Mouse (Mus musculus) liver, embryonic 15.5 days (tissue): ENCODE measurements around the gene Dcun1d5. TPM values are rescaled to one million over a fixed set of nuclear protein-coding genes. Genes with fewer than 3 reads are reported as not detected.

Source experiments
- ATAC-seq: fragments of 200-750 bp; cut with Nextera tagmentation; 2 replicates; pipeline ENCODE4 v1.8.0; 2017; ENCODE audit warnings: moderate number of reproducible peaks, mild to moderate bottlenecking, moderate library complexity; ENCODE audit not compliant: insufficient read depth
- H3K27ac ChIP-seq: fragments of 300-500 bp; sonication (generic); replicated peaks from 2 replicates; pipeline ENCODE4 v1.5.1; 2015; ENCODE audit warnings: mild to moderate bottlenecking, inconsistent platforms
- H3K27me3 ChIP-seq: fragments of 300-500 bp; sonication (generic); 2 replicates; pipeline ENCODE4 v1.6.1; 2015; ENCODE audit warnings: mild to moderate bottlenecking, inconsistent platforms
- H3K36me3 ChIP-seq: fragments of 300-500 bp; sonication (generic); replicated peaks from 2 replicates; pipeline ENCODE4 v1.6.1; 2015; ENCODE audit warnings: moderate library complexity, mild to moderate bottlenecking, inconsistent platforms
- H3K4me1 ChIP-seq: fragments of 300-500 bp; sonication (generic); replicated peaks from 2 replicates; pipeline ENCODE4 v1.6.1; 2015; ENCODE audit warnings: inconsistent platforms
- H3K4me2 ChIP-seq: fragments of 300-500 bp; sonication (generic); 2 replicates; pipeline ENCODE4 v1.6.1; 2015; ENCODE audit warnings: moderate library complexity, mild to moderate bottlenecking, inconsistent platforms
- H3K4me3 ChIP-seq: fragments of 300-500 bp; sonication (generic); replicated peaks from 2 replicates; pipeline ENCODE4 v1.5.1; 2015; ENCODE audit warnings: mild to moderate bottlenecking, inconsistent platforms
- H3K9ac ChIP-seq: fragments of 300-500 bp; sonication (generic); 2 replicates; pipeline ENCODE4 v1.6.1; 2015; ENCODE audit warnings: moderate library complexity, mild to moderate bottlenecking, inconsistent platforms
- H3K9me3 ChIP-seq: fragments of 300-500 bp; sonication (generic); replicated peaks from 2 replicates; pipeline ENCODE4 v1.6.1; 2016; ENCODE audit warnings: inconsistent platforms
- WGBS: fragments of 180-500 bp; shearing (Covaris S2); methylation state at CpG from one replicate; pipeline ENCODE4 v1.1.7; 2015; ENCODE audit warnings: mixed read lengths; ENCODE audit not compliant: insufficient replicate concordance; 5-methylcytosine and 5-hydroxymethylcytosine counted together
- polyA plus RNA-seq: library from polyadenylated mRNA; unstranded; fragments of >200 nt; fragmentation: Nextera tagmentation; extraction: Ambion mirVana; gene quantifications from 2 replicates; pipeline ENCODE4 v1.2.1, GENCODE M21; 2015

The Dcun1d5 gene
- polyA plus RNA-seq, 1 experiment from 2014 or later: 52.4 TPM

- Histone ChIP-seq H3K27ac (no peak overlapping the region), H3K27me3 (no peaks in the 10 kb centered on the region), H3K4me1 (no peaks in the 10 kb centered on the region), H3K4me2 (no peak overlapping the region), H3K9ac (no peak overlapping the region), H3K4me3 (no peak overlapping the region), H3K36me3 (peaks cover 3% of the 10 kb centered on the region; the same call in 1 of the 2 replicates), H3K9me3 (no peaks in the 10 kb centered on the region)
- ATAC-seq: no peak
- 38% methylated on average over 2 of the region's 2 CpGs for WGBS
Measured at GRCm38 (mm10) chr9:7216240-7216639, 31.9 kb downstream of the Dcun1d5 start.

- Histone ChIP-seq H3K9ac (no peak overlapping the region), H3K9me3 (no peaks in the 10 kb centered on the region), H3K27me3 (no peaks in the 10 kb centered on the region), H3K4me1 (no peaks in the 10 kb centered on the region), H3K4me3 (no peak overlapping the region), H3K4me2 (no peak overlapping the region), H3K36me3 (no peaks in the 10 kb centered on the region), H3K27ac (no peak overlapping the region)
- WGBS: 76% methylated on average over 5 of the region's 5 CpGs
- ATAC-seq: no peak
Measured at GRCm38 (mm10) chr9:7221024-7221423, 36.7 kb downstream of the Dcun1d5 start.

- Histone ChIP-seq H3K9me3 (no peaks in the 10 kb centered on the region), H3K4me1 (no peaks in the 10 kb centered on the region), H3K27ac (no peak overlapping the region), H3K9ac (no peak overlapping the region), H3K36me3 (no peaks in the 10 kb centered on the region), H3K4me2 (no peak overlapping the region), H3K4me3 (no peak overlapping the region), H3K27me3 (no peaks in the 10 kb centered on the region)
- 57% methylated on average over 7 of the region's 7 CpGs for WGBS
- no peak for ATAC-seq
Measured at GRCm38 (mm10) chr9:7221460-7221859, 37.1 kb downstream of the Dcun1d5 start.

DNA sequence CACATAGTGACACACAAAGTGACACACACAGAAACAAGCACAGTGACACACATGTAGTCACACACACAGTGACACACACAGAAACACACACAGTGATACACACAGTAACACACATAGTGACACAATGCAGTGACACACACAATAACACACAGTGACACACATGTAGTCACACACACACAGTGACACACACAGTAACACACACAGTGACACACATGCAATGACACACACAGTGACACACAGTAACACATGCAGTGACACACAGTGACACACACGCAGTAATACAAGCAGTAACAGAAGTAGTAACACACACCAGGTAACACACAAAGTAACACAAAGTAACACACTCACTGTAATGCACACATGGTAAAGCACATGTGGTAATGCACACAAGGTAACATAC is 54.3 kb downstream of the Dcun1d5 start:
- no peaks in the 10 kb centered on the region for H3K36me3 ChIP-seq
- H3K4me1 ChIP-seq: no peaks in the 10 kb centered on the region
- no peak overlapping the region for H3K4me2 ChIP-seq
- H3K4me3 ChIP-seq: no peak overlapping the region
- no peaks in the 10 kb centered on the region for H3K27me3 ChIP-seq
- H3K27ac ChIP-seq: no peak overlapping the region
- whole genome bisulfite sequencing: 60% methylated on average over 1 of the region's 1 CpGs
- H3K9ac ChIP-seq: no peak overlapping the region
- no peaks in the 10 kb centered on the region for H3K9me3 ChIP-seq
- ATAC-seq: no peak

GRCm38 (mm10) chr9:7239967-7240366 is 55.6 kb downstream of the Dcun1d5 start:
- no peaks in the 10 kb centered on the region for H3K9me3 ChIP-seq
- WGBS: 65% methylated on average over 2 of the region's 2 CpGs

GRCm38 (mm10) chr9:7252797-7253654 is 68.7 kb downstream of the Dcun1d5 start:
- Histone ChIP-seq H3K9ac (no peak overlapping the region), H3K4me3 (no peak overlapping the region), H3K4me2 (no peak overlapping the region), H3K9me3 (no peaks in the 10 kb centered on the region), H3K27ac (no peak overlapping the region), H3K36me3 (no peaks in the 10 kb centered on the region), H3K27me3 (no peaks in the 10 kb centered on the region), H3K4me1 (no peaks in the 10 kb centered on the region)
- no peak for ATAC-seq
- 33% methylated on average over 1 of the region's 1 CpGs for WGBS

More at GRCm38 (mm10) chr9:7239967-7240366, 55.6 kb downstream of the Dcun1d5 start:
- no peaks in the 10 kb centered on the region for H3K4me1 ChIP-seq
- no peak for ATAC-seq
- no peaks in the 10 kb centered on the region for H3K27me3 ChIP-seq
- H3K9ac ChIP-seq: no peak overlapping the region
- no peak overlapping the region for H3K4me2 ChIP-seq
- H3K36me3 ChIP-seq: no peaks in the 10 kb centered on the region
- no peak overlapping the region for H3K4me3 ChIP-seq
- no peak overlapping the region for H3K27ac ChIP-seq

Other genes with a start within 250 kb of the Dcun1d5 start
- gene Dync2h1, start 74 bp upstream of the Dcun1d5 start, polyA plus RNA-seq: 1.7 and 1.8 TPM in 2 replicates
- 0.09 and 0.12 TPM in 2 replicates for gene Mmp13, start 88.0 kb downstream of the Dcun1d5 start, polyA plus RNA-seq
- gene Mmp12, start 159.9 kb downstream of the Dcun1d5 start, polyA plus RNA-seq: not detected in 2 replicates
- not detected in 2 replicates for gene Mmp1b, start 203.5 kb downstream of the Dcun1d5 start, polyA plus RNA-seq